Mouse (Mus musculus) stomach, embryonic 15.5 days (tissue): Measurements from ENCODE around the gene Plk3. TPM values are rescaled to one million over a fixed set of nuclear protein-coding genes. Genes with fewer than 3 reads are reported as not detected.
A peak's percentile ranks its signal among the peaks of the same experiment; 100 is the strongest.

Experiments
- ATAC-seq: fragments of 200-750 bp; cut with Nextera tagmentation; 2 replicates; pipeline ENCODE4 v1.8.0; 2017; ENCODE audit warnings: low read depth, moderate number of reproducible peaks, moderate TSS enrichment; ENCODE audit not compliant: insufficient read depth, low FRiP score
- H3K27ac ChIP-seq: fragments of 300-500 bp; sonication (generic); 2 replicates; pipeline ENCODE4 v1.5.1; 2015; ENCODE audit warnings: mild to moderate bottlenecking, inconsistent platforms
- H3K27me3 ChIP-seq: fragments of 300-500 bp; sonication (generic); replicated peaks from 2 replicates; pipeline ENCODE4 v1.6.1; 2015; ENCODE audit warnings: inconsistent platforms
- H3K36me3 ChIP-seq: fragments of 300-500 bp; sonication (generic); 2 replicates; pipeline ENCODE4 v1.6.1; 2015; ENCODE audit warnings: inconsistent platforms
- H3K4me1 ChIP-seq: fragments of 300-500 bp; sonication (generic); 2 replicates; pipeline ENCODE4 v1.6.1; 2015; ENCODE audit warnings: inconsistent platforms
- H3K4me2 ChIP-seq: fragments of 300-500 bp; sonication (generic); 2 replicates; pipeline ENCODE4 v1.6.1; 2015; ENCODE audit warnings: mild to moderate bottlenecking, inconsistent platforms
- H3K4me3 ChIP-seq: fragments of 300-500 bp; sonication (generic); replicated peaks from 2 replicates; pipeline ENCODE4 v1.5.1; 2015; ENCODE audit warnings: inconsistent platforms
- H3K9ac ChIP-seq: fragments of 300-500 bp; sonication (generic); 2 replicates; pipeline ENCODE4 v1.6.1; 2015; ENCODE audit warnings: inconsistent platforms
- H3K9me3 ChIP-seq: fragments of 300-500 bp; sonication (generic); 2 replicates; pipeline ENCODE4 v1.6.1; 2016; ENCODE audit warnings: inconsistent platforms
- WGBS: fragments of 180-500 bp; shearing (Covaris S2); methylation state at CpG from one replicate; pipeline ENCODE4 v1.1.7; 2015; 5-methylcytosine and 5-hydroxymethylcytosine counted together
- polyA plus RNA-seq: library from polyadenylated mRNA; unstranded; fragments of >200 nt; fragmentation: Nextera tagmentation; extraction: Ambion mirVana; gene quantifications from 2 replicates; pipeline ENCODE4 v1.2.1, GENCODE M21; 2015

The Plk3 gene
- polyA plus RNA-seq, 1 experiment from 2014 or later, result 4.7 TPM

DNA sequence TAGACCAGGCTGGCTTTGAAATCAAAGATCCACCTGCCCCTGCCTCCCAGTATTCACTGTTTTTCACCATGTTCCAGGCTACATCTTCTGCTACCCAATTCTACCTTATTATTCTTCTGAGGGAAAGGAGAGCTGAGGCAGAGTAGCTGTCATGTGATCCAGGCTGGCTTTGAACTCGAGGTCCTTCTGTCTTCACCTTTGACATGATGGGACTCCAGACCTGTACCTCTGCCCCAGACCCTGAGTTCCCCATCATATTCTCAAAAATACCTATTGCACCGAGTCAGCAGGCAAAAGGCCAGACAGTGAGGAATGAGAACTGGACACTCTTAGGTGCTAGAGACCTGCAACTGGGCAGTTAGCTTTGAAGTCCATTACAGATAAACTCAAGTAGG, 835 bp upstream of the Plk3 start:
- Histone ChIP-seq H3K9ac (no peak overlapping the region), H3K36me3 (no peaks in the 10 kb centered on the region), H3K4me3 (no peak overlapping the region), H3K4me2 (peak overlapping the region; percentile 97; the same call in 1 of the 2 replicates), H3K9me3 (no peaks in the 10 kb centered on the region), H3K4me1 (peaks cover 20% of the 10 kb centered on the region), H3K27me3 (peaks cover 9% of the 10 kb centered on the region; the same call in 1 of the 2 replicates), H3K27ac (no peak overlapping the region)
- ATAC-seq, result no peak
- WGBS, result 25% methylated on average over 2 of the region's 2 CpGs

DNA sequence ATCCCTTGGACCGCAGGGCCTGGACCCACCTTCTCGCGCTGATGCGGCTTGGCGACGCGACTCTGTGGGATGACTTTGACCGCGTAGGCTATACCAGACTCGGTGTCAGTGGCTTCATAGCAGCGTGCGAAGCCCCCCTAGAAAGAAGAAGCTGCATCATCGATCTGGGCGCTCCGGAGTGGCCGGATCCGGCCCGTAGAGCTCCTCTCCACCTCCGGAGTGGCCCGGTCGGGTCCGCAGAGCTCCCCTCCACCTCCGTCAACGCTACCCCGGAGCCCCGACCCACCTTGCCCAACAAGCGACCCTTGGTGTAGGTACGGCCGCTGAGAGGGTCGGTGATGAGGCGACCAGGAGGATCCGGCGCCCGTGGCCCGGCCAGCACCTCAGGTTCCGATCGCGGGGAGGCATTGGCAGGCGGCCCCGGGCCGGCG, 382 bp downstream of the Plk3 start:
- peak overlapping the region; percentile 67 for H3K4me3 ChIP-seq
- ATAC-seq, result 0 out of 2 replicates have a peak, but pooled peaks have one; percentile 1
- under 1% methylated on average over 42 of the region's 42 CpGs for WGBS
- no peak overlapping the region for H3K27ac ChIP-seq
- H3K4me1 ChIP-seq, result peaks cover 20% of the 10 kb centered on the region
- no peaks in the 10 kb centered on the region for H3K9me3 ChIP-seq
- peak overlapping the region; percentile 97 for H3K4me2 ChIP-seq
- H3K9ac ChIP-seq, result peak overlapping the region; percentile 86
- H3K36me3 ChIP-seq, result peaks cover 7% of the 10 kb centered on the region; the same call in 1 of the 2 replicates
- H3K27me3 ChIP-seq, result peaks cover 9% of the 10 kb centered on the region; the same call in 1 of the 2 replicates

DNA sequence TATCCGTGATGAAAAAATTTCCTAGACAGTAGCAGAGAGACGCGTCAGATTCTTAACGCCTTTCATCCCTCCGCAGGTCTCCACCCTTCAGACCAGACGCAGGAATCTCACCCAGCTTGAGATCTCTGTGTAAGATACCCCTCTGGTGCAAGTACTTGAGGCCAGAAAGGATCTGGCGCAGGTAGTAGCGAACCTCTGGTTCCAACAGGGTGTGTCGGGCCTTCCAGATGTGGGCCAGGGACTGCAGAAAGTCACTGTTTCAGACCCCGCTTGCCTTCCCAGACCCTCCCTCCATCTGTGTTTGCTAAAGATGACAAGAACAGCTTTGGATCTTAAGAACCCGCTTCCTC, 994 bp downstream of the Plk3 start:
- peak overlapping the region; percentile 97 for H3K4me2 ChIP-seq
- H3K4me3 ChIP-seq, result peak overlapping the region; percentile 67
- no peak overlapping the region for H3K27ac ChIP-seq
- 22% methylated on average over 11 of the region's 11 CpGs for WGBS
- H3K9ac ChIP-seq, result peak overlapping the region; percentile 86; the same call in 1 of the 2 replicates
- H3K27me3 ChIP-seq, result peaks cover 9% of the 10 kb centered on the region; the same call in 1 of the 2 replicates
- peaks cover 7% of the 10 kb centered on the region; the same call in 1 of the 2 replicates for H3K36me3 ChIP-seq
- peaks cover 20% of the 10 kb centered on the region for H3K4me1 ChIP-seq
- ATAC-seq, result no peak
- H3K9me3 ChIP-seq, result no peaks in the 10 kb centered on the region

DNA sequence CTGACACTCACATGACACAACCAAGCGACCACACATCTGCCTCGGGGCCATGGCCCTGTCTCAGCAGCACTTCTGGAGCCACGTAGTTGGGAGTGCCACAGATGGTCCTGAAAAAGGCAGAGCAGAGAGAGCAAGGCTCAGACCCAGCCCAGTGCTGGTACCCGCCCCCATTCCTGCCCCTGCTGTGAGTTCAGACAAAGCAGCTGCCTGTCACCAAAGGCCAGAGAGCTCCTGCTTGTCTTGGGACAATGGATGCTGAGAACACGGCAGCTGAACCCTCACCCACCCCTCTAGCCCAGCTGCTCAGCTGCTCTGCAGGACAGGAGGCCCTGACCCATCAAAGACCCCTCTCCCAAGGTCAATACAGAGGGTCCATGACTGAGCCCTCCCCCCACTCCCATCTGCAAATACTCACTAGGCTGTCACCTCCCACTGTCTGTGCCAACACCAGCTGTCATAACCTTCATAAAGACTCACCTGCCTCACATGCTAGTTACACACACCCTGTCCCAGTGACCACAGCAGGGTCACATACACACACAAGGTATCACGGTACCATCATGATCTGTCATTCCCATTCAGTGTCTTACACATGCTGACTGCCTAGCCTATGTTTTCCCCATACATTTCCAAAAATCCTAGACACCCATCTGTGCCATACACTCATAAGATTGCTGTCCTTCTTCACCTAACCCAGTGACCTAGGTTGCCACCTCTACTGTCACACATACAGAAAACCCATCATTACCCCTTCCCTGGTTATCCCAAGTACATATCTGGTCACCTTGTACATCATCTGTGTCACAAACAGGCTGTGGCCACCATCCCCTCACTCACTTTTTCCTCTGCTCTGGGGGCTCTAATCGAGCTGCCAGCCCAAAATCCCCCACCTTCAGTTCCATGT, 1.6 kb downstream of the Plk3 start:
- Histone ChIP-seq H3K4me3 (peak overlapping the region; percentile 67; the same call in 1 of the 2 replicates), H3K27ac (no peak overlapping the region), H3K4me1 (peaks cover 20% of the 10 kb centered on the region), H3K9ac (no peak overlapping the region), H3K9me3 (no peaks in the 10 kb centered on the region), H3K36me3 (peaks cover 7% of the 10 kb centered on the region; the same call in 1 of the 2 replicates), H3K27me3 (peaks cover 9% of the 10 kb centered on the region; the same call in 1 of the 2 replicates), H3K4me2 (peak overlapping the region; percentile 97)
- WGBS, result 48% methylated on average over 7 of the region's 7 CpGs
- no peak for ATAC-seq

DNA sequence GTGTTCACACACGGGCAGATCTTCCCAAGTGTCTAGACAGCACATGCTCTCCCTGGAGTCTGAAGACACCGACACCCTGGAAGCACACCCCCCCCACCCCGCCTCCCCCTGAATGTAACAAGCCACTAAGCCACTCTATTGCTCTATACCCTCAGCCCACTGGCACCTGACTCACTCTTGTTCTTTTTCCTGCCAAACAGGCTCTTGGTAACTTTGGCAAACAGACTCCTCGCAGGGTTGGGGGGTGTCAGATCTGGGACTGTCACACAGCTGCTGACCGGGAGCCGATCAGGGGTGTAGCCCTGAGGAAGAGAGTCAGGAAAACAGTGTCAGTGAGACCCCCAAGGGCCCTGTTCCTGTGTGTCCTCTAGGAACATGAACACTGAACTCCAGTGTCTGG, 2.6 kb downstream of the Plk3 start:
- Histone ChIP-seq H3K9me3 (no peaks in the 10 kb centered on the region), H3K4me2 (no peak overlapping the region), H3K27ac (no peak overlapping the region), H3K4me1 (peaks cover 26% of the 10 kb centered on the region), H3K9ac (no peak overlapping the region), H3K4me3 (no peak overlapping the region), H3K36me3 (peaks cover 7% of the 10 kb centered on the region; the same call in 1 of the 2 replicates), H3K27me3 (peaks cover 9% of the 10 kb centered on the region; the same call in 1 of the 2 replicates)
- ATAC-seq, result no peak
- WGBS, result 64% methylated on average over 6 of the region's 6 CpGs

DNA sequence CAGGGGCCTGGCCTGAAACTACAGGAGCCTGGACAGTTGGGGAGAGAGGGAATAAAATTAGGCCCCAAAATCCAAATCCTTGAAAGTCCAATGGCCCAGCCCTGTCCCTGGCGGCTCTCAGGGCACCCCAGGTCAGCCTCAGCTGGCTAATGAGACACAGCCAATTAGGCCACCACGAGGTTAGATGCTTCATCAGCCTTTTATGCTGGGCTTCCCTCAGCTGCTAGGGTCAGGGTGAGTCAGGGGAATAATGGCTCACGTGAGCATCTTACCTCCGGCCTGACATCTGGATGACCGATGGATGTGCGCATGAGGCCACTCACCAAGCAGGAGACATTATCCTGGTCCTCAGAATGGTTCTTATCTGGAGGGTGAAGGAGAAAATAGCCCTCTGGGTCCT, 3.0 kb downstream of the Plk3 start:
- H3K4me2 ChIP-seq, result no peak overlapping the region
- ATAC-seq, result no peak
- H3K4me1 ChIP-seq, result peaks cover 29% of the 10 kb centered on the region
- peaks cover 9% of the 10 kb centered on the region; the same call in 1 of the 2 replicates for H3K27me3 ChIP-seq
- WGBS, result 83% methylated on average over 6 of the region's 6 CpGs
- H3K27ac ChIP-seq, result no peak overlapping the region
- no peak overlapping the region for H3K9ac ChIP-seq
- H3K36me3 ChIP-seq, result peaks cover 7% of the 10 kb centered on the region; the same call in 1 of the 2 replicates
- no peaks in the 10 kb centered on the region for H3K9me3 ChIP-seq
- H3K4me3 ChIP-seq, result no peak overlapping the region

DNA sequence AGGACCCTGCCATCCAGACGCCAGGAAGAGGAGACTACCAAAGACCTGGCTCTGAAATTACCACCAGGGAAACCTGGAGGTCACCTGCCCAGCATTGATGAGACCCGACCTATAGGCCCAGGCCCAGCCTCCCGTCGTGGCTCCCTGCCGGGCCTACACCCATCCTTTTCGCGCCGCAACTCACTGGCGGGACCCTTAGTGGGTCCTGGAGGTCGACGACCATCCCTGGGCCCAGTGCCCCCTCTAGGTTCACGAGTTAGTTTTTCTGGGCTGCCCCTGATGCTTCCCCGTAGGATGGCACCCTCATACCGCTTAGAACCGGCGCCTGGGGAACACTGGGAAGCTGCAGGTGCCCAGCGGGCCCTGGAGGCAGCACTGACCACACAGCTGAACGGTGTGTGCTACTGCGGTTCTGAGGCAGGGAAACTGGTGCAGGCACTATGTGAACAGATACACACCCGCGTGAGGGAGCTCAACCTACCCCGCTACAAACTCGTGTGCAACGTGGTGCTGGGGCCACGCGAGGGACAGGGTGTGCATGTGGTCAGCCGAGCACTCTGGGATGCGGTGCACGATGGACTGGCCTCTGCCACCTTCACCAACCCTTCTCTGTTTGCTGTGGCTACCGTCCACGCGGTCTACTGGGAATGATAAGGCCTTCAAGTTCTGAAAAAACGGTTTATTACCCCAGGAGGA, 5.6 kb downstream of the Plk3 start:
- H3K4me3 ChIP-seq, result no peak overlapping the region
- H3K27me3 ChIP-seq, result peaks cover 7% of the 10 kb centered on the region; the same call in 1 of the 2 replicates
- no peaks in the 10 kb centered on the region for H3K9me3 ChIP-seq
- 87% methylated on average over 33 of the region's 33 CpGs for WGBS
- no peak overlapping the region for H3K4me2 ChIP-seq
- ATAC-seq, result no peak
- peaks cover 7% of the 10 kb centered on the region; the same call in 1 of the 2 replicates for H3K36me3 ChIP-seq
- H3K4me1 ChIP-seq, result peaks cover 37% of the 10 kb centered on the region
- H3K27ac ChIP-seq, result no peak overlapping the region
- no peak overlapping the region for H3K9ac ChIP-seq

DNA sequence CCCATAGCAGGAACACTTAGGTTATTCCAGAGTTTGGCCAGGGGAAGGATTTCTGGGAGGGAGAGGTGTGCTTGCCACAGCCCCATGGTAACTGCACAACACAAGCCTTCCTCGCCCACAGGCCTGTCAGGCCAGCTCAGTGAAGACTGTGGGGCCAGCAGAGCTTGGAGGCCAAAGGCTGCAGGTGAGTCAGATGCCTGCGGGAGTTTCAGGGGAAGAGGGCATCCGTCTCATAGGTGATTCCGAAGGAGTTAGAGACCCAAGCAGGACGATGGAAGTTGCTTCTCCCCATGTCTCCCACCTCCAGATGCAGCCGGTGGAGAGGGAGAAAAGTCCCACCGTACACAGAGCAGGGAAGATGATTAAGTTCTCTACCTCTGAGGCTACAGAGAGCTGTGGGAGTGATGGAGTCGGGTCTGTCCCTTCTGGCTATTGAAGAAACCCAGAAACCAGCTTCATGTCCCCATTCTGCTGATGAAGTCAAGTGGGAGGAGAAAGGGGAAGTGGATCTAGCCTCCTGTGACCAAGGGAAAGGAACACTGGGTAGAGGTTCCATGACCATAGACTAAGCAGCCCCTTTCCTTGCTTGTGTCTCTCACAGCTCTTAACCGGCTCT, 7.0 kb downstream of the Plk3 start, which contains the start of gene Tctex1d4:
TSS of gene Tctex1d4 (plus strand) at position 120 of the 616 bp plus-strand sequence.
- H3K27me3 ChIP-seq, result no peaks in the 10 kb centered on the region
- 77% methylated on average over 9 of the region's 9 CpGs for WGBS
- ATAC-seq, result no peak
- peaks cover 7% of the 10 kb centered on the region; the same call in 1 of the 2 replicates for H3K36me3 ChIP-seq
- H3K27ac ChIP-seq, result peak within 1 kb of the TSS; percentile 89
- peaks cover 28% of the 10 kb centered on the region for H3K4me1 ChIP-seq
- H3K4me3 ChIP-seq, result no peak within 1 kb of the TSS
- no peaks in the 10 kb centered on the region for H3K9me3 ChIP-seq
- H3K4me2 ChIP-seq, result peak within 1 kb of the TSS; percentile 31
- H3K9ac ChIP-seq, result no peak within 1 kb of the TSS

DNA sequence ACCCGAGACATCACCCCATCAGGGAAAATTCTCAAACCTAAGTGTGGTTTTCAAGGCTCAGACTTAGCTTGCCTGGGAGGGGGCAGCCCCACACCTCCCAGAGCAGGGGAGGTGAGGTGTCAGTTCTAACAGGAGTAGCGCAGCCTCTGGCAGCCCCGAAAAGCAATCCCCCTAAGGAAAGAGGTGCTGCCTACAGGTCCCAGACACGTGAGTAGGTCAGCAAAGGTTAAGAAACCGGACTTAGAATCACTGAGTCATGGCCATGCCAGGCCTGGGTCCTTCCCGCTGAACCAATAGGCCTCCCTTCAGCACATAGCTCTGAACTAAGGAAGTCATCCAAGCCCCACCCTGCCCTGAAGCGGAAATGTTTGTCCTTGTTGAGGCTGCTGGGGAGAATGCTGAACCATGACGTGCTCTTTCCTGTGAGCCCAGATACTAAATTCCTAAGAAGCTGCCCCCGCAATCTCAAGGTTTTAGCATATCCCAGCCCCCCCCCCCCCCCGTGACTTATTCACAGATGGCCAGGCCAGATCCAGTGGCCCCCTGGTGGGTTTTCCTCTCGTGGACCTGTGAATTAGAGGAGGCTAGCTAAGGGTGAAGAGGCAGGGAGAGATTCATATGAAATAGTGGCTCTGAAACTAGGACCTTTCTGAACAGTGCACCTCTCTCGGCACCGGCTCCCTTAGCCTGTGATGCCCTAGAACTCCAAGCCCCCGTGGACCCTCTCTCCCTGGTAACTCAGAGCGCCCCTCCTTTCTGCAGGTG, 7.7 kb downstream of the Plk3 start:
- peaks cover 24% of the 10 kb centered on the region for H3K4me1 ChIP-seq
- peak overlapping the region; percentile 31 for H3K4me2 ChIP-seq
- no peaks in the 10 kb centered on the region for H3K27me3 ChIP-seq
- 39% methylated on average over 15 of the region's 15 CpGs for WGBS
- no peak overlapping the region for H3K4me3 ChIP-seq
- ATAC-seq, result peak; percentile 60; the same call in 1 of the 2 replicates
- no peaks in the 10 kb centered on the region for H3K9me3 ChIP-seq
- no peak overlapping the region for H3K9ac ChIP-seq
- H3K36me3 ChIP-seq, result peaks cover 7% of the 10 kb centered on the region; the same call in 1 of the 2 replicates
- H3K27ac ChIP-seq, result peak overlapping the region; percentile 89

DNA sequence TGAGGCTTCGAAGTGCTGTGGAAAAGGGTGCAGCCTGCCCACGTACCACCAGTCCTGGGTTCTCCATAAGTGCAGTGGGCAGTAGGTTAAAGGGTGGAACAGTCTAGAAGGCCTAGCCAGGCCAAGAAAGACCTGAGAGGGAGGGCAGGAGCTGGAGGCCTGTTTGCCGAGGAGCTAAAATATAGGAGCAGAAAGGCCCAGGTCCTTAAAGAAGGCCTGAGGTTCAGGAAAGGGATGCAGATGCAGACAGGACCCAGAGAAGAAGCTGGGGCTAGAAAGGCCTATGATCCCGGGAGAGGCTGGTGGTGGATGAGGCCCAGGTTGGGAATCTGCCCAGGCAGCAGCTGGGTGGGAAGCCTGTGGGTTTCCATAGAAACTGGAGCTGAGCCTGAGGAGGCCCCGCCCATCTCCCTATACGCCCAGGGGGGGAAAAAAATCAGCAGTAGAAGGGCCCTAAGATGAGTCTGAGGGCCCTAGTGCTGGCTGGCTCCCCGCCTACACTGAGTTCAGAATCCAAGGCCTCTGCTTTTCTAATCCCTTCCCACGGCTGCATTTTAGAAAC, 8.3 kb downstream of the Plk3 start, which contains the start of gene Btbd19:
TSS of gene Btbd19 (minus strand) at position 378 of the 562 bp plus-strand sequence.
- Histone ChIP-seq H3K9ac (no peak within 1 kb of the TSS), H3K4me3 (peak within 1 kb of the TSS; percentile 2; the same call in 1 of the 2 replicates), H3K4me1 (peaks cover 24% of the 10 kb centered on the region), H3K4me2 (peak within 1 kb of the TSS; percentile 31), H3K27ac (peak within 1 kb of the TSS; percentile 89), H3K27me3 (no peaks in the 10 kb centered on the region), H3K36me3 (peaks cover 7% of the 10 kb centered on the region; the same call in 1 of the 2 replicates), H3K9me3 (no peaks in the 10 kb centered on the region)
- peak; percentile 47; the same call in 1 of the 2 replicates for ATAC-seq
- 26% methylated on average over 8 of the region's 8 CpGs for WGBS
